Mouse (Mus musculus): ENCODE measurements around the gene Rrp12.
A peak's percentile ranks its signal among the peaks of the same experiment; 100 is the strongest.

- TF ChIP-seq MAFK (IDR thresholded peaks at IDR 0.05; ENCODE audit: insufficient read depth, low read depth, low read length) (no peak), ZNF384 (IDR thresholded peaks at IDR 0.05; ENCODE audit: low read depth, low read length) (no peak), HCFC1 (IDR thresholded peaks at IDR 0.05; ENCODE audit: borderline replicate concordance, insufficient read depth, low read length) (peak; percentile 42; the same call in 1 of the 2 replicates), CHD2 (IDR thresholded peaks at IDR 0.05; ENCODE audit: low read depth, low read length) (no peak), ZC3H11A (IDR thresholded peaks at IDR 0.05; ENCODE audit: borderline replicate concordance, low read depth, low read length) (no peak)
Observed at GRCm38 (mm10) chr19:41895460-41896318, at the start of gene Rrp12.

Data from ES-E14 (cell line).